Mouse (Mus musculus): Measurements from ENCODE around the gene Nfya. TPM values are rescaled to one million over a fixed set of nuclear protein-coding genes. Genes with fewer than 3 reads are reported as not detected.

The Nfya gene
- polyA plus RNA-seq, 1 experiment: not detected

- WGBS: 72% methylated on average over 2 of the region's 2 CpGs
- no peak overlapping the region for H3K27ac ChIP-seq (ENCODE audit: insufficient read depth, low read depth, low read length)
- H3K4me1 ChIP-seq (ENCODE audit: control insufficient read depth, insufficient read depth, low read length): no peaks in the 10 kb centered on the region
- H3K4me3 ChIP-seq (ENCODE audit: insufficient read depth, low read depth, low read length): no peak overlapping the region
- no peak for TF ChIP-seq CTCF (IDR thresholded peaks at IDR 0.05; ENCODE audit: insufficient read depth, low read depth, low read length)
- TF ChIP-seq POLR2A (IDR thresholded peaks at IDR 0.05; ENCODE audit: insufficient read depth, low read depth, low read length): no peak
Observed at GRCm38 (mm10) chr17:48419571-48419970, 9.9 kb upstream of the Nfya start.

GRCm38 (mm10) chr17:48418781-48419180 lies 9.1 kb upstream of the Nfya start:
- WGBS: 94% methylated on average over 1 of the region's 1 CpGs
- no peak for TF ChIP-seq POLR2A (IDR thresholded peaks at IDR 0.05; ENCODE audit: insufficient read depth, low read depth, low read length)
- TF ChIP-seq CTCF (IDR thresholded peaks at IDR 0.05; ENCODE audit: insufficient read depth, low read depth, low read length): no peak
- no peak overlapping the region for H3K27ac ChIP-seq (ENCODE audit: insufficient read depth, low read depth, low read length)

GRCm38 (mm10) chr17:48418174-48418573 lies 8.5 kb upstream of the Nfya start:
- WGBS: 90% methylated on average over 7 of the region's 7 CpGs

More at GRCm38 (mm10) chr17:48418781-48419180, 9.1 kb upstream of the Nfya start:
- H3K4me1 ChIP-seq (ENCODE audit: control insufficient read depth, insufficient read depth, low read length): no peaks in the 10 kb centered on the region
- H3K4me3 ChIP-seq (ENCODE audit: insufficient read depth, low read depth, low read length): no peak overlapping the region

GRCm38 (mm10) chr17:48417521-48417920 lies 7.8 kb upstream of the Nfya start:
- Histone ChIP-seq H3K4me1 (ENCODE audit: control insufficient read depth, insufficient read depth, low read length) (no peaks in the 10 kb centered on the region), H3K4me3 (ENCODE audit: insufficient read depth, low read depth, low read length) (no peak overlapping the region), H3K27ac (ENCODE audit: insufficient read depth, low read depth, low read length) (no peak overlapping the region)
- TF ChIP-seq CTCF (IDR thresholded peaks at IDR 0.05; ENCODE audit: insufficient read depth, low read depth, low read length): no peak
- TF ChIP-seq POLR2A (IDR thresholded peaks at IDR 0.05; ENCODE audit: insufficient read depth, low read depth, low read length): no peak
- WGBS: 94% methylated on average over 6 of the region's 6 CpGs

More at GRCm38 (mm10) chr17:48418174-48418573, 8.5 kb upstream of the Nfya start:
- H3K27ac ChIP-seq (ENCODE audit: insufficient read depth, low read depth, low read length): no peak overlapping the region
- no peaks in the 10 kb centered on the region for H3K4me1 ChIP-seq (ENCODE audit: control insufficient read depth, insufficient read depth, low read length)
- no peak overlapping the region for H3K4me3 ChIP-seq (ENCODE audit: insufficient read depth, low read depth, low read length)
- TF ChIP-seq CTCF (IDR thresholded peaks at IDR 0.05; ENCODE audit: insufficient read depth, low read depth, low read length) (no peak), POLR2A (IDR thresholded peaks at IDR 0.05; ENCODE audit: insufficient read depth, low read depth, low read length) (no peak)

GRCm38 (mm10) chr17:48416425-48417195 lies 6.9 kb upstream of the Nfya start:
- TF ChIP-seq CTCF (IDR thresholded peaks at IDR 0.05; ENCODE audit: insufficient read depth, low read depth, low read length): no peak
- TF ChIP-seq POLR2A (IDR thresholded peaks at IDR 0.05; ENCODE audit: insufficient read depth, low read depth, low read length): no peak
- WGBS: 90% methylated on average over 14 of the region's 14 CpGs
- no peak overlapping the region for H3K27ac ChIP-seq (ENCODE audit: insufficient read depth, low read depth, low read length)
- no peak overlapping the region for H3K4me3 ChIP-seq (ENCODE audit: insufficient read depth, low read depth, low read length)
- no peaks in the 10 kb centered on the region for H3K4me1 ChIP-seq (ENCODE audit: control insufficient read depth, insufficient read depth, low read length)

- no peak overlapping the region for H3K4me3 ChIP-seq (ENCODE audit: insufficient read depth, low read depth, low read length)
- 85% methylated on average over 7 of the region's 7 CpGs for WGBS
- no peak overlapping the region for H3K27ac ChIP-seq (ENCODE audit: insufficient read depth, low read depth, low read length)
- no peaks in the 10 kb centered on the region for H3K4me1 ChIP-seq (ENCODE audit: control insufficient read depth, insufficient read depth, low read length)
- no peak for TF ChIP-seq CTCF (IDR thresholded peaks at IDR 0.05; ENCODE audit: insufficient read depth, low read depth, low read length)
- TF ChIP-seq POLR2A (IDR thresholded peaks at IDR 0.05; ENCODE audit: insufficient read depth, low read depth, low read length): no peak
Observed at GRCm38 (mm10) chr17:48416011-48416410, 6.3 kb upstream of the Nfya start.

- H3K27ac ChIP-seq (ENCODE audit: insufficient read depth, low read depth, low read length): no peak overlapping the region
- TF ChIP-seq CTCF (IDR thresholded peaks at IDR 0.05; ENCODE audit: insufficient read depth, low read depth, low read length) (no peak), POLR2A (IDR thresholded peaks at IDR 0.05; ENCODE audit: insufficient read depth, low read depth, low read length) (no peak)
- H3K4me1 ChIP-seq (ENCODE audit: control insufficient read depth, insufficient read depth, low read length): no peaks in the 10 kb centered on the region
- WGBS: 16% methylated on average over 8 of the region's 8 CpGs
- H3K4me3 ChIP-seq (ENCODE audit: insufficient read depth, low read depth, low read length): no peak overlapping the region
Observed at GRCm38 (mm10) chr17:48411241-48411640, 1.5 kb upstream of the Nfya start.

GRCm38 (mm10) chr17:48410299-48410785 lies 636 bp upstream of the Nfya start:
- peak overlapping the region; percentile 97 for H3K27ac ChIP-seq (ENCODE audit: insufficient read depth, low read depth, low read length)
- no peaks in the 10 kb centered on the region for H3K4me1 ChIP-seq (ENCODE audit: control insufficient read depth, insufficient read depth, low read length)
- under 1% methylated on average over 13 of the region's 13 CpGs for whole genome bisulfite sequencing
- peak overlapping the region; percentile 81 for H3K4me3 ChIP-seq (ENCODE audit: insufficient read depth, low read depth, low read length)
- TF ChIP-seq POLR2A (IDR thresholded peaks at IDR 0.05; ENCODE audit: insufficient read depth, low read depth, low read length) (peak; percentile 35; the same call in 1 of the 2 replicates), CTCF (IDR thresholded peaks at IDR 0.05; ENCODE audit: insufficient read depth, low read depth, low read length) (no peak)

GRCm38 (mm10) chr17:48408526-48409291 lies 997 bp downstream of the Nfya start:
- peak overlapping the region; percentile 89 for H3K27ac ChIP-seq (ENCODE audit: insufficient read depth, low read depth, low read length)
- H3K4me3 ChIP-seq (ENCODE audit: insufficient read depth, low read depth, low read length): peak overlapping the region; percentile 74
- no peaks in the 10 kb centered on the region for H3K4me1 ChIP-seq (ENCODE audit: control insufficient read depth, insufficient read depth, low read length)
- under 1% methylated on average over 47 of the region's 47 CpGs for WGBS
- no peak for TF ChIP-seq CTCF (IDR thresholded peaks at IDR 0.05; ENCODE audit: insufficient read depth, low read depth, low read length)

All from olfactory bulb, adult 2 months (tissue).